Mouse (Mus musculus) testis, postnatal 10 days (tissue): Measurements from ENCODE around the gene Pkd1.

Source experiments
- DNase-seq: peaks from one replicate; pipeline ENCODE4 v3.0.0; 2021; ENCODE audit warnings: low spot score

The Pkd1 gene

GRCm38 (mm10) chr17:24533099-24533992, 16.3 kb upstream of the Pkd1 start:
- peak; percentile 90 for DNase-seq

- DNase-seq, result no peak
These were observed 15.4 kb upstream of the Pkd1 start, which contains the start of gene Rab26 for GRCm38 (mm10) chr17:24534160-24534718. TSS of gene Rab26 (minus strand) at chr17:24534210.

- DNase-seq, result no peak
These were observed 14.3 kb upstream of the Pkd1 start for GRCm38 (mm10) chr17:24535300-24535699.

GRCm38 (mm10) chr17:24537536-24537935, 12.1 kb upstream of the Pkd1 start:
- DNase-seq, result no peak

- DNase-seq, result peak; percentile 69
These were observed 10.7 kb upstream of the Pkd1 start for GRCm38 (mm10) chr17:24538950-24539349.

- DNase-seq, result peak; percentile 53
These were observed 9.3 kb upstream of the Pkd1 start for GRCm38 (mm10) chr17:24540375-24540774.

GRCm38 (mm10) chr17:24544613-24545012, 5.0 kb upstream of the Pkd1 start:
- no peak for DNase-seq

GRCm38 (mm10) chr17:24545247-24545646, 4.4 kb upstream of the Pkd1 start:
- no peak for DNase-seq

GRCm38 (mm10) chr17:24546234-24546633, 3.4 kb upstream of the Pkd1 start:
- DNase-seq, result no peak

- DNase-seq, result no peak
These were observed 1.2 kb upstream of the Pkd1 start for GRCm38 (mm10) chr17:24548435-24548834.

GRCm38 (mm10) chr17:24548921-24549617, 565 bp upstream of the Pkd1 start:
- DNase-seq, result no peak

- peak; percentile 84 for DNase-seq
These were observed 899 bp downstream of the Pkd1 start for GRCm38 (mm10) chr17:24550416-24551049.

- DNase-seq, result no peak
These were observed 1.4 kb downstream of the Pkd1 start for GRCm38 (mm10) chr17:24551050-24551444.

GRCm38 (mm10) chr17:24557091-24557490, 7.5 kb downstream of the Pkd1 start:
- DNase-seq, result no peak

- no peak for DNase-seq
These were observed 9.0 kb downstream of the Pkd1 start for GRCm38 (mm10) chr17:24558600-24559099.

GRCm38 (mm10) chr17:24559146-24559545, 9.5 kb downstream of the Pkd1 start:
- DNase-seq, result no peak

GRCm38 (mm10) chr17:24560301-24561028, 10.8 kb downstream of the Pkd1 start:
- DNase-seq, result no peak

GRCm38 (mm10) chr17:24561592-24561991, 12.0 kb downstream of the Pkd1 start:
- no peak for DNase-seq

- no peak for DNase-seq
These were observed 14.0 kb downstream of the Pkd1 start for GRCm38 (mm10) chr17:24563638-24564037.

GRCm38 (mm10) chr17:24564422-24564821, 14.8 kb downstream of the Pkd1 start:
- no peak for DNase-seq

- no peak for DNase-seq
These were observed 15.5 kb downstream of the Pkd1 start for GRCm38 (mm10) chr17:24565092-24565491.
